Mouse (Mus musculus) liver, embryonic 12.5 days (tissue): Measurements from ENCODE around the gene Ogdhl. TPM values are rescaled to one million over a fixed set of nuclear protein-coding genes. Genes with fewer than 3 reads are reported as not detected.

ENCODE experiments used
- ATAC-seq: fragments of 200-750 bp; cut with Nextera tagmentation; 2 replicates; pipeline ENCODE4 v1.8.0; 2017; ENCODE audit warnings: moderate number of reproducible peaks, mild to moderate bottlenecking, moderate library complexity
- H3K27ac ChIP-seq: fragments of 300-500 bp; sonication (generic); 2 replicates; pipeline ENCODE4 v1.5.1; 2016; ENCODE audit warnings: mild to moderate bottlenecking
- H3K27me3 ChIP-seq: fragments of 300-500 bp; sonication (generic); replicated peaks from 2 replicates; pipeline ENCODE4 v1.6.1; 2016; ENCODE audit warnings: mild to moderate bottlenecking, moderate library complexity
- H3K36me3 ChIP-seq: fragments of 300-500 bp; sonication (generic); 2 replicates; pipeline ENCODE4 v1.6.1; 2016; ENCODE audit warnings: mild to moderate bottlenecking, moderate library complexity
- H3K4me1 ChIP-seq: fragments of 300-500 bp; sonication (generic); 2 replicates; pipeline ENCODE4 v1.6.1; 2016
- H3K4me2 ChIP-seq: fragments of 300-500 bp; sonication (generic); 2 replicates; pipeline ENCODE4 v1.6.1; 2016; ENCODE audit warnings: mild to moderate bottlenecking, moderate library complexity
- H3K4me3 ChIP-seq: fragments of 300-500 bp; sonication (generic); 2 replicates; pipeline ENCODE4 v1.5.1; 2016; ENCODE audit warnings: mild to moderate bottlenecking, moderate library complexity
- H3K9ac ChIP-seq: fragments of 300-500 bp; sonication (generic); 2 replicates; pipeline ENCODE4 v1.6.1; 2016; ENCODE audit warnings: mild to moderate bottlenecking, moderate library complexity
- H3K9me3 ChIP-seq: fragments of 300-500 bp; sonication (generic); replicated peaks from 2 replicates; pipeline ENCODE4 v1.6.1; 2016; ENCODE audit warnings: mild to moderate bottlenecking, moderate library complexity
- WGBS: fragments of 180-500 bp; shearing (Covaris S2); methylation state at CpG from one replicate; pipeline ENCODE4 v1.1.7; 2016; ENCODE audit not compliant: insufficient replicate concordance; 5-methylcytosine and 5-hydroxymethylcytosine counted together
- polyA plus RNA-seq: library from polyadenylated mRNA; unstranded; fragments of >200 nt; fragmentation: Nextera tagmentation; extraction: Ambion mirVana; gene quantifications from 2 replicates; pipeline ENCODE4 v1.2.1, GENCODE M21; 2016

Ogdhl gene
- polyA plus RNA-seq, 1 experiment from 2014 or later, result 2.9 TPM

DNA sequence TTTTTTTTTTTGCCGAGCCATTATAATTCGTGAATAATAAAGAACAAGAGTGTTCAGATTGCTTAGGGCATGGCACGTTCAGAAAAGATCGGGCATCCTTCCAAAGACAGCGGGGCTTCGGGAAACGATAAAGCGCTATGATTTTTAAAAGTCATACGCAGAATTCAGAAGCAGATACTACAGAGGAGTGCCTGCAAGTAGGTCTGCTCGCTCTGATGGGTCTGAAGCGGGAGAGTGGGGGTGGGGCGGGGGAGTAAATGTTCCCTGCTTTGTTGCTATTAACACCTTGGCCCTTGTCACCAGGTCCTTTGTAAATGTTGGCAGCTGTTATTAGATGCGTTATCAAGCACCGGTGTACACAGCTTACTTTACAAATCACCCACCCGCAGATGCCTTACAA lies 59.8 kb downstream of the Ogdhl start:
- H3K27me3 ChIP-seq, result peaks cover 46% of the 10 kb centered on the region
- H3K36me3 ChIP-seq, result no peaks in the 10 kb centered on the region
- H3K27ac ChIP-seq, result no peak overlapping the region
- no peaks in the 10 kb centered on the region for H3K9me3 ChIP-seq
- H3K4me1 ChIP-seq, result no peaks in the 10 kb centered on the region
- no peak overlapping the region for H3K4me2 ChIP-seq
- 37% methylated on average over 15 of the region's 15 CpGs for WGBS
- ATAC-seq, result no peak
- H3K9ac ChIP-seq, result no peak overlapping the region
- no peak overlapping the region for H3K4me3 ChIP-seq

DNA sequence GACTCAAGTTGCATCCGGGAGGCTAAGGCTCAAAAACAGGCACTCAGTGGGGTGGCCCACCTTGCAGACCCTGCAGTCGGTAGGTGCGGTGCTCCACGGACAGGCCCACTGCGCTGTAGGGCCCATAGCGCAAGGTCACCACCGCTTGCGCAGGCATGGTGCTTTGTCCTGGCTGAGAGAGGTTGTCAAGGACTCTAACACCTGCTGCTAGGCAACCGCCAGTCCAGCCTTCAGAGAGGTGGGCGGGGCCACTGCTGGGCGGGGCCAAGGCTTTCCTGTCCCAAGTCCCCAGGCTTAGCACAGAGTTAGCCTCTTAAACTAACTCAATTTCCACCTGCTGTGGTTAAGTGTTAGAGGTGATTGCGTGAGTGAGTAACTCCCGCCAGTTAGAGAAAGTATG lies 66.4 kb downstream of the Ogdhl start, which contains the start of gene 1700024G13Rik:
1700024G13Rik (minus strand) TSS at position 196 of the 400 bp plus-strand sequence.
- 4% methylated on average over 13 of the region's 13 CpGs for WGBS
- peaks cover 3% of the 10 kb centered on the region; the same call in 1 of the 2 replicates for H3K27me3 ChIP-seq
- H3K36me3 ChIP-seq, result no peaks in the 10 kb centered on the region
- H3K4me1 ChIP-seq, result no peaks in the 10 kb centered on the region
- no peak within 1 kb of the TSS for H3K4me3 ChIP-seq
- H3K9ac ChIP-seq, result no peak within 1 kb of the TSS
- ATAC-seq, result peak; percentile 27; the same call in 1 of the 2 replicates
- H3K9me3 ChIP-seq, result no peaks in the 10 kb centered on the region
- H3K27ac ChIP-seq, result no peak within 1 kb of the TSS
- no peak within 1 kb of the TSS for H3K4me2 ChIP-seq

Other genes starting within 250 kb of the Ogdhl start
- 18.9 and 21.8 TPM in 2 replicates for gene Oxnad1, start 236.6 kb upstream of the Ogdhl start, polyA plus RNA-seq
- 107 and 117 TPM in 2 replicates for gene Dph3, start 236.3 kb upstream of the Ogdhl start, polyA plus RNA-seq
- gene Msmb, start 180.0 kb upstream of the Ogdhl start, polyA plus RNA-seq, result 0.36 and 0.50 TPM in 2 replicates
- gene Ncoa4, start 162.2 kb upstream of the Ogdhl start, polyA plus RNA-seq, result 289 and 291 TPM in 2 replicates
- 280 and 286 TPM in 2 replicates for gene Timm23, start 120.1 kb upstream of the Ogdhl start, polyA plus RNA-seq
- 22.7 and 26.1 TPM in 2 replicates for gene Parg, start 120.1 kb upstream of the Ogdhl start, polyA plus RNA-seq
- gene 1700024G13Rik, start 66.4 kb downstream of the Ogdhl start, polyA plus RNA-seq, result not detected in 2 replicates
- 0.05 TPM in 1 of 2 replicates, not detected in the other for gene Slc18a3, start 142.8 kb downstream of the Ogdhl start, polyA plus RNA-seq
- not detected in 2 replicates for gene Chat, start 144.0 kb downstream of the Ogdhl start, polyA plus RNA-seq
- gene Ercc6, start 191.5 kb downstream of the Ogdhl start, polyA plus RNA-seq, result 13.3 and 14.8 TPM in 2 replicates